Mouse (Mus musculus) thymus, postnatal 25 days (tissue): Measurements from ENCODE around the gene Ehd4.

Experiments used
- DNase-seq: peaks from one replicate; pipeline ENCODE4 v3.0.0; 2022

Gene Ehd4

GRCm38 (mm10) chr2:120141671-120142070, 12.7 kb downstream of the Ehd4 start:
- DNase-seq = no peak

DNA sequence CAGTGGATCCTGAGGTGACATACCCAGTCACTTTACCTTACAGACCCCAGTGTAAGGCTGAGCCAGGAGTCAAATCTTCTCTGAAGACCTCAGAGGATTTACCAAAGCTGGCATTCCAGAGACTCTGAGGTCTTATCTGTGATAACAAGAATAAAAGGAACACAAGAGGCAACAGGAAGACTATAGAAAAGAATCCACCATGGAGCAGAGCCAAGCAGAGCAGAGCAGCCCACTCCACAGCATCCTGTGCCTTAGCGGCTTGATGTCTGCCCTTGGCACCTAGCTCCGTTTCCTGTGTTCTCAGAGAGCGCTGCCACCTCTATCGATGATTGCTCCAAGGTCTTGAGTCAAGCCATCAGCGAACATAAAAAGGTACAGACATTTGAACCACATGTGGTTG, 14.1 kb downstream of the Ehd4 start:
- no peak for DNase-seq

GRCm38 (mm10) chr2:120139091-120139490, 15.3 kb downstream of the Ehd4 start:
- no peak for DNase-seq

DNA sequence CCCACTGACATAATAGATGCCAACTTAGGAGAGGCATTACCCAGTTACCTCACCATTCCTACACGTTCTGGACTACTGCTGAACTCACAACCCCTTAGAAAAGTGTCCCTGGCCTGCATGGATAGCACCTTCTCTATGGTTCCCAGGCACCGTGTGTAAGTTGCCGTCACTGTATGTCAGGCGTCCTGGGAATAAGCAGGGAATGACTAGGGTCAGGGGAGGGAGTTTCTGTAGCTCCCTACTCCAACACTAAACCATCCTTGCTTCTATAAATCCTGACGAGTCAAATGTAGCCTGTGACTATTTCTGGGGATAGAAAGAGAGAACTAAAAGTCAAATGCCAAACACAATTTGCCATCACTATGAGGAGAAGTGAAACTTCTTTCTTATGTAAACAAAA, 17.1 kb downstream of the Ehd4 start:
- DNase-seq = no peak

- no peak for DNase-seq
Observed at GRCm38 (mm10) chr2:120134453-120135075, 19.8 kb downstream of the Ehd4 start.

DNA sequence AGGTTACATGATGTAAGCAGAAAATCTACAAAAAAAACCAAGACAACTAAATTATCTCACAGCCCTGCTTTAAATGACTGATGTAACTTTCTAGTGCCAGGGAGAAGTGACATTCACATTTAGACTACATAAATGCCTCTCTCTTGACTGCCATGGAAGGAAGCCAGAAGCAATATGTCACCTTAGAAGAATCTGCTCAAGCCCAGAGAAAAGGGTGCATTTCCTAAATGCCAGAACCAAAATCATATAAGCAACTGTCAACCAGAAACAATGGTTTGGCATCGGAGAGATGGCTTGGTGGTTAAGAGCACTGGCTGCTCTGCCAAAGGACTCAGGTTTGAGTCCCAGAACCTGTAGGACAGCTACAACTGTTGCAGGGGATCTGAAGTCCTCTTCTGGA, 22.5 kb downstream of the Ehd4 start:
- DNase-seq = no peak

GRCm38 (mm10) chr2:120129252-120129908, 25.0 kb downstream of the Ehd4 start:
- no peak for DNase-seq

GRCm38 (mm10) chr2:120128611-120129051, 25.8 kb downstream of the Ehd4 start:
- DNase-seq = no peak

- no peak for DNase-seq
Observed at GRCm38 (mm10) chr2:120128011-120128410, 26.4 kb downstream of the Ehd4 start.

GRCm38 (mm10) chr2:120126901-120127300, 27.5 kb downstream of the Ehd4 start:
- no peak for DNase-seq

DNA sequence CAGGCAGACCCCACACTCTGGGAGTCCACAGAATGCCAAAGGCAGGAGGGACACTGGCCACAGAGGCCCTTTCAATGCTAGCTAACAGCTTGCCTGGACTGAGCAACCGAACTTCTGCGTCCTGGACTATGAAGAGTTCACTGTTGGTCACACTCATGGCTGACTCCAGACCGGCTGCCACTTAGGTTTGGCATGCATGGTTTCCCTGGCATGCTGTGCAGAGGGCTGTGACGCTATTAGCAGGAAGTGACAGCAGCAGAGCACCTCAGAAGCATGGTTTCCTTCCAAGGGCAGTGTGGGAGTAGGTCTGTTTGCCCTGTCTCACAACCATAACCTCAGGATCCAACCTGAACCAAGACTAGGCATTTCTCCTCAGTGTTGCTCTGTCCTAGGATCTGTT, 28.0 kb downstream of the Ehd4 start:
- no peak for DNase-seq

DNA sequence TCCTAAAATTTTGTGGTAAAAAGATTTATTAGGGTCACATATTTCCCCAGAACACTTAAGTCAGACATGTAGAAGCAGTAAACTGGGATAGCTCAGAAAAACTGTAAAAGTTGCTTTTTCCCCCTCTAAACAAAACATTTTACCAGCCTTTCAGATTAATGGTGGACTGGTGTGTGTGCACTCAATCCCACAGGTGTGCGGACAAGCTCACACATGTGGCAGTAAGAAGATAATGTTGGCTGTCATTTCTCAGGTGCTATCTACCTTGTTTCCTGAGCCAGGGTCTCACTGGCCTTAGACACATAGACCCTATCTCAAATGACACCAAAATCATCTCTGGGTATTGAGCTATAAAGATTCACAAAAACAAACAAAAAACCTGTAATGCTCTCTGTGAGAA, 28.9 kb downstream of the Ehd4 start:
- DNase-seq = no peak

- DNase-seq = no peak
Observed at GRCm38 (mm10) chr2:120124946-120125345, 29.5 kb downstream of the Ehd4 start.

GRCm38 (mm10) chr2:120124096-120124495, 30.3 kb downstream of the Ehd4 start:
- DNase-seq = no peak

DNA sequence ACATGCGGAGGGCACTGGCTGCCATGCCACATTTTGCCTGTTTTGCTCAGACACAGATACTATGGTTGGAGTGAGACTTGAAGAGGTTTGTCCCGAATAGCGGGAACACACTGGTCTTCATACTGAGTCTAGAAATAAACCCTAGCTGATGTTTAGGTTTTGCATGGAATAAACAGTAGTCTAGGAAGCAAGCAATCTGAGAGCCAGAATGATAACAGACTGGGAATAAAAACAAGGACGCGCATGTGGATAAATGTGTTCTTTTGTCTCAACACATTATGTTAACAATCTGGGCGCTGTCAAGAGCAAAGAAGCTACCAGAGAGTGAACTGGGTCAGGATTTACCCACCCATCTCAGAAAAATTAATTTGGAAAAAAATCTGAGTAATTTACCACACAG, 31.4 kb downstream of the Ehd4 start:
- no peak for DNase-seq

GRCm38 (mm10) chr2:120117346-120117745, 37.1 kb downstream of the Ehd4 start:
- no peak for DNase-seq

DNA sequence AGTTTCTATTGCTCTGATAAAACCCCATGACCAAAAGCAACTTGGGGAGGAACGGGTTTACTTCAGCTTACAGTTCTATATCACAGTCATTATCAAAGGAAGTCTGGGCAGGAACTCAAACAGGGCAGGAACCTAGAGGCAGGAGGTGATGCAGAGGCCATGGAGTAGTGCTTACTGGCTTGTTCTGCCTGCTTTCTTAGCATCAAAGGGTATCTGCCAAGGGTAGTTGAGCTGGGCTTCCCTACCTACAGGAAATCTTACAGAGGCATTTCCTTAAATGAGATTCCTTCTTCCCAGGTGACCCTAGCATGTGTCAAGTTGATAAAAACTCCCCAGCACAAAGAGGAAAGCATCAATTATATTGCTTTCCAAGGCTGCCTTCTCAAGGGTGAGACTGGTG, 38.0 kb downstream of the Ehd4 start:
- DNase-seq = no peak

- no peak for DNase-seq
Observed at GRCm38 (mm10) chr2:120114977-120115376, 39.4 kb downstream of the Ehd4 start.

DNA sequence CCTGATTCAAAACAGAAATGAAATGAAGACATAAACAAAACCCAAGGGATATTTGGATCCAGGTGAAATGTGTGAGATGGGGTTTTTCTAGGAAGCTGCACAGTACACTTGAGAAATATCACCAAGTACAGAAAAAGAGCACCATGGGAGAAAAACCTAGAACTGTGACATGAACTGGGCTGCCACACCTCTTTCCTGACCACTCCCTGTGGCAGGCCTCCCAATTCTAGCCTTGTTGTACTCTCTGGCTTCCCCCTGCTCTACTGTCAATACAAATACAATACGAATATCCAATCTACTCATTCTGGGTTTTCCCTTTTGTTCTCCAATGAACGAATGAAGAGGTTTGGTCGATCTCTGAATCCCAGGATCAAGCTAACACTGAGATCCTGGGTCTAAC, 40.4 kb downstream of the Ehd4 start:
- no peak for DNase-seq

DNA sequence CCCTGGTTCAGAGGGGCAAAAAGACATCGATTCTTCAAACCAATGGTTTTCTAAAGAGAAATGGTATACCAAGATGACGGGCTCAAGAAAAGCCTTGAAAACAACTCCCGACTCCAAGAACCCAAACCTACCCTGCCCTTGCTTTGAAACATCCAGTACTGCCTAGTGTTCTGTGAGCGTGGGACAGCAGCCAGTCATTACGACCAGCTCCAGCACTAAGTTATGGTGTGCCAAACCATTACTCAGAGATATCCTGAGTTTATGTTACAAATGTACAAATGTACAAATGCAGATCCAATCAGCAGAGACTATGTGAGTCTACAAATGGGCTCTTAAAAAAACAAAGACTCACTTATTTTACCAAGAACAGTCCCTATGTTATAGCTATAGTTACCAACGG, 40.9 kb downstream of the Ehd4 start:
- DNase-seq = no peak

DNA sequence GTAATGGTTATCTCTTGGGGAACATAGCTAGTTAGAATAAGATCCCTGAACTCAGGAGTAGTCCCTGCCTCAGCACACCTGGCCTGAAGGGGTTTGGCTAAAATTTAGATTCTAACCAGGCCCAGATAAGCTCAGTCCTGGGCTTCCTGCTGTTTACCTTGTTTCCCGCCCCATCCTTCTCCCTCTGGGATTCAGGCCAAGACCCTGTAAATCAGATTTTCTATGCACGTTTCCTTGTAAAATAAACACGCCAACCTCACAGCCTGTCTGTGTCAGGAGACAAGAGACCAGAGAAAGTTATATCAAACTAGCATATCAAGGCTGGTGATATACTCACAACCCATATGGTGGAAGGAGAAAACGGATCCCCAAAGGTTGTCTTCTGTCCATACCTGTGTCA, 42.8 kb downstream of the Ehd4 start:
- DNase-seq = no peak

- no peak for DNase-seq
Observed at GRCm38 (mm10) chr2:120111172-120111571, 43.2 kb downstream of the Ehd4 start.

- DNase-seq = no peak
Observed at GRCm38 (mm10) chr2:120108077-120108476, 46.3 kb downstream of the Ehd4 start.

- no peak for DNase-seq
Observed at GRCm38 (mm10) chr2:120107446-120107845, 47.0 kb downstream of the Ehd4 start.

GRCm38 (mm10) chr2:120106397-120106973, 47.9 kb downstream of the Ehd4 start:
- DNase-seq = no peak
